Mouse (Mus musculus) left cerebral cortex, adult 2 months (tissue): ENCODE measurements at regions not wholly inside any gene's neighbourhood (a gene's known extent, or its start where the extent isn't known, plus 50 kb on each side); places are given as distances from the start of the nearest gene placed in this dataset.

Experiments used
- DNase-seq, 2 experiments: peaks; one replicate each; pipeline ENCODE4 v3.0.0; 2021 to 2022; ENCODE audit warnings: low spot score in 2 of 2, mixed read lengths in 1 of 2; ENCODE audit errors: extremely low spot score in 1 of 2
- H3K27ac ChIP-seq: fragments of 200-600 bp; 2 replicates; pipeline ENCODE4 v1.8.1; 2022
- H3K4me3 ChIP-seq: fragments of 200-600 bp; 2 replicates; pipeline ENCODE4 v1.8.1; 2022
- CTCF ChIP-seq: fragments of 200-600 bp; IDR thresholded peaks from 2 replicates; pipeline ENCODE4 v1.8.1; 2022; ENCODE audit warnings: antibody characterized with exemption, mild to moderate bottlenecking, moderate library complexity
- intact Hi-C: fragments of 180-260 bp; cut with DNase I; formaldehyde crosslinking; loops from one replicate; pipeline ENCODE4 v1.15.1; 2025

DNA sequence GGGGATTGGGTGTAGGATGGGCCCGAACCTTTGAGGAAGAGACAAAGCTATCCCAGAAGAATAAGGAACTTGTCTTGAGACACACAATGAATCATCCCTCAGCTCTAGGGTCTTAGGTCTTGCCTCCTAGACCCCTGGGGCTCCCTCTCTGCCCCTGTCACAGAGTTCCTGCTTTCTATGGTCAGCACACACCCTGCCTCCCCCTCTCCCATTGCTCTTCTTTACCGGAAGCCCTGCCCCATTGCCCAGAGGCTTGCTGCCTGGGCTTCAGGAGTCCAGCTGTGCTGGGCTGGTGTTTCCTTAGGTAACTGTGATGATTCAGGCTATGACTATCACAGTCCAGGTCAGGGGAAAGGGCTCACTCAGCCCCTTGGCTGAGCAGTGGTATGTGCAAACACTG lies 55.1 kb upstream of the Podxl start:
- intact Hi-C loops = no loop called here
- DNase-seq = no peak
- no peak for TF ChIP-seq CTCF
- Histone ChIP-seq H3K4me3 (no peak overlapping the region), H3K27ac (no peak overlapping the region)

DNA sequence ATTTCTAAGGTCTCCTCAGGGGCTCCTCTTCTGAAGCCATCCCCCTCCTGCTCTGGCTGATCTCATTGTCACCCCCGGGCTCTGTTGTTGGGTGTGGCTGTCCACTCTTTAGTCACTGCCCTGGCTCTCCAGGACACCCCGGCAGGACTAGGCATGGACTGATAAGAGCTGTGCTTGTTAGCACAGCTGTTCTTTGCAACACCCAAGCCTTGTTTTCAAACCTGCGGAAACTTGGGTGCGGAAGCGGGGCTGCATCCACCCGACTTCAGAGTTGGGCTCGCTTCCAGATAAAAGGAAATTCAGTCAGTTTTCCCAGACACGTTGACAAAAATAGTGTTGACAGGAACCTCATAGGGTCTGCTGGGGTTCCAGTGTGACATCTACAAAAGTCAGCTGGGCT lies 53.6 kb upstream of the Podxl start:
- intact Hi-C loops = no loop called here
- no peak overlapping the region for H3K27ac ChIP-seq
- H3K4me3 ChIP-seq = no peak overlapping the region
- no peak for TF ChIP-seq CTCF
- DNase-seq = no peak

DNA sequence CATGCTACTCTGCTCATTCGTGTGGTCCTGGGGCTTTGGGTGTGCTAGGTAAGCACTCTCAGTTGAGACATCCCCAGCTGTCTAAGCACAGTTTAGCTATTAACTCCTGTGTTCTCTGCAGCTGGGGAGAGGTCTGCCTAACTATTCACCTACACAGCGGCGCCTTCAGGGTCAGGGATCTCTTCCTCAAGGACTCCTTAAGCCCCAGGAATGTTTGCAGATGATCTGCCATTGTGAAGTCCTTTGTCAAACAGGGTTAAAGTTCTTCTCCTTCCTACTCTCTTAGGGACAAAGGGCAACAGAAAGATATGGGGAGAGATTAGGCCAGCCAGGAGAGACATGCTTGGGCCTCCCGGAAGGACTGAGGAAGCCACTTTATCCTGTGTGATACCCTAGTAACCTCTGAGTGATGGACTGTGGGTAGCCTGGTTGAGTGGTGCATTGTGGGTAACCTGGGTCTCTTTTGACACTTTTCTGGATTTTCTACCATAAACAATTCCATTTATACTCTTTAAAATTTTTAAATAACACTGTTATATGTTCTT lies 51.7 kb upstream of the Podxl start:
- TF ChIP-seq CTCF = no peak
- H3K4me3 ChIP-seq = no peak overlapping the region
- intact Hi-C loops = no loop called here
- no peak for DNase-seq
- no peak overlapping the region for H3K27ac ChIP-seq

DNA sequence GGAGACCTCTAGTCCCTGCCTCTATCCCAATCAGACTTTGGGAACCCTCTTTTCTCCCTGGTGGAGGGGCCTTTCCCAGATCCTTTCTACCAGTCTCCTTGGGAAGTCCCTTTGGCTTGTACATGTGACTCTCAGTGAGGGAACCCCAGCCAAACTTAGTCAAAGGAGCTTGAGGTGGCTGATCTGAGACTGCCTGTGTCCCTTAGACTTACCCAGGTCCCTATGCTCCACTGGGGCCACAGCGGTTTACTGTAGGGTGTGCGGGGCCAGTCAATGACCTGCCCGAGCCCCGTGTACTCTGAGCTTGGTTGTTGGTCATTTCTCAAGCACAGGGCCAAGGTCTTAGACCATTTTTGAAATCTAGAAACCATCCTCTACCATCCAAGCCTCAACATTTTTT lies 50.8 kb upstream of the Podxl start:
- no peak overlapping the region for H3K27ac ChIP-seq
- intact Hi-C loops = no loop called here
- no peak overlapping the region for H3K4me3 ChIP-seq
- DNase-seq = no peak
- no peak for TF ChIP-seq CTCF

DNA sequence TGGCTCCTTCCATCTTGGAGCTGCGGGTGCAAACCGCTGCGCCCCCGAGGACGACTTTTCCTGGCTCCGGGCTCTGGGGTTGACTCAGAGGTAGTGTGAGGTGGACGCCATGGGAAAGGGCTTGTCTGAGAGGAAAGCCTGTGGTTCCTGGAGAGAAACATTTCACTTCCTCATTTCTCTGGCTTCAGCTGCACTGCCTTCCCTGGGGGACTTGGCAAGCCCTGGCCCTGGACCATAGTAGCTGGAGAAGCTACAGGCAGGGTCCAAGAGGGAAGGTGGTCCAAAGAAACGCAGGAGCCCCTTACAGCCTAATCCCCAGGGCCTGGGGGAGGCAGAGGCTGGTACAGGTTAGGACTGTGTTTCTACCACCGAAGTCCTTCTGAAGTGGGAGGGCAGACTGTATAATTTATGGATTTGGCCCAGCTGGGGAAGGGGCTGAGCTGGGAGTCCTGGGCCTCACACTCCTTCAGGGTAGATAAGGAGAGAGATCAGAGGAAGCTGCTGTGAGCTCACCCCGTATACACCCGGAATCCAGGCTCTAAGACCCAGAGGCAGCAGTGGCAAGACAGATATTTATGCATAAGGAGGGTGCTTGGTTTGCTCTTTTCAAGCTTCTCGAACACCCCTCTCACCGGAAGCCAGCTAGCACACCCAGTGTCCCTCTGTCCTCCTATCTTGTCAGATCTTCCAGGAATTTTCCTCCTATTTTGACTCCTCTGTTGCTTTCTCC lies 50.0 kb upstream of the Podxl start:
- DNase-seq = no peak
- Histone ChIP-seq H3K4me3 (no peak overlapping the region), H3K27ac (no peak overlapping the region)
- intact Hi-C loops = no loop called here
- TF ChIP-seq CTCF = no peak
